Mouse (Mus musculus) layer of hippocampus, adult 11-12 months (tissue): ENCODE data around the gene Atp5g2.

Experiments
- DNase-seq: peaks from one replicate; pipeline ENCODE4 v3.0.0; 2022; ENCODE audit warnings: low spot score

The Atp5g2 gene

GRCm38 (mm10) chr15:102672215-102673071 lies at the start of gene Atp5g2:
Gene Atp5g2 (minus strand): TSS chr15:102672352.
- peak; percentile 45 for DNase-seq

- no peak for DNase-seq
These were observed 49.1 kb upstream of the Atp5g2 start for GRCm38 (mm10) chr15:102721016-102721898.

GRCm38 (mm10) chr15:102716132-102716531 lies 44.0 kb upstream of the Atp5g2 start:
- DNase-seq: no peak

- no peak for DNase-seq
These were observed 35.7 kb upstream of the Atp5g2 start for GRCm38 (mm10) chr15:102707736-102708269.

GRCm38 (mm10) chr15:102705923-102706503 lies 33.9 kb upstream of the Atp5g2 start:
- DNase-seq: no peak

- no peak for DNase-seq
These were observed 33.2 kb upstream of the Atp5g2 start for GRCm38 (mm10) chr15:102705226-102705894.

- DNase-seq: no peak
These were observed 32.7 kb upstream of the Atp5g2 start for GRCm38 (mm10) chr15:102704806-102705205.

- no peak for DNase-seq
These were observed 30.8 kb upstream of the Atp5g2 start for GRCm38 (mm10) chr15:102702972-102703371.

- DNase-seq: peak; percentile 88
These were observed 26.0 kb upstream of the Atp5g2 start for GRCm38 (mm10) chr15:102698193-102698592.

- no peak for DNase-seq
These were observed 24.7 kb upstream of the Atp5g2 start for GRCm38 (mm10) chr15:102696899-102697298.

- peak; percentile 83 for DNase-seq
These were observed 21.4 kb upstream of the Atp5g2 start for GRCm38 (mm10) chr15:102693600-102693999.

- DNase-seq: peak; percentile 57
These were observed 20.8 kb upstream of the Atp5g2 start for GRCm38 (mm10) chr15:102692991-102693411.

- no peak for DNase-seq
These were observed 20.2 kb upstream of the Atp5g2 start for GRCm38 (mm10) chr15:102692321-102692804.

GRCm38 (mm10) chr15:102685791-102686190 lies 13.6 kb upstream of the Atp5g2 start:
- DNase-seq: no peak

- no peak for DNase-seq
These were observed 11.5 kb upstream of the Atp5g2 start for GRCm38 (mm10) chr15:102683670-102684069.

GRCm38 (mm10) chr15:102676345-102676744 lies 4.2 kb upstream of the Atp5g2 start:
- DNase-seq: no peak

GRCm38 (mm10) chr15:102673548-102673947 lies 1.4 kb upstream of the Atp5g2 start:
- peak; percentile 62 for DNase-seq

GRCm38 (mm10) chr15:102671721-102672214 lies 384 bp downstream of the Atp5g2 start:
- peak; percentile 79 for DNase-seq

GRCm38 (mm10) chr15:102670767-102671575 lies 1.2 kb downstream of the Atp5g2 start:
- peak; percentile 97 for DNase-seq

- no peak for DNase-seq
These were observed 1.9 kb downstream of the Atp5g2 start for GRCm38 (mm10) chr15:102670281-102670680.
